15 mouse cellular contexts compared by ENCODE assay signal in the genomic region with DNA sequence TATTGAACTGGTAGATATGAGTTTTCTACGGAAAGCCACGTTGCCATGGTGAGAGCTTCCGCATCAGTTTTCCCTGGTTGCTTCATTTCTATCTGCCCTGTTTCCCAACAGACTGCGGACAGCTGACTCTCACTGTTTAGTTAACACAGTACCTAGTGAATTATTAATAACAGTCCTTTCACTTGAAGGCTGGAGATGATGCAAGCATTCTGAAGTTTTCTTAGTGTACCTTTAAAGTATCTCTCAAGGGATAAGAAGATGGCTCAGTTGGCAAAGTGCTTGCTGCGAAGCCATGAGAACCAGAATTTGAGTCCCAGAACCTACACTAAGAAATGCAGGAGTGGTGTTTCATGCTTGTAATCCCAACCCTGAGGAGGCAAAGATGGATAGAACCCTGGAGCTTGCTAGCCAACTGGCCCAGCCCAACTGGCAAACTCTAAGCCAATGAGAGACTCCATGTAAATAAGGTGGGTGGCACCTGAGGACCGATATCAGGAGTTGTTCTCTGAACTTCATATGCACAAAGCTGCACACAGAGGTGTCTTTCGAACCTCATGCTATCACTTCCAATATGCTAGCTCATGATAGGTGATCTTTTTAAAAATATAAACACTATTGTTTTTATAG. TPM values are rescaled to one million over a fixed set of nuclear protein-coding genes. Genes with fewer than 3 reads are reported as not detected.
A peak's percentile ranks its signal among the peaks of the same experiment; 100 is the strongest.
DNase-seq lines count a peak whose midpoint lies in the region; ATAC-seq and TF ChIP-seq lines count a peak whose summit lies in the region.
"Had no signal": no experiment of that assay in that cellular context is flagged by ENCODE, and none has a peak within 500 bp of the region (broad histone marks: within the 10 kb centered on the region; RNA-seq: fewer than 3 reads in every experiment).

No protein-coding gene starts in this region.

- no peak overlapping the region for H3K4me2 ChIP-seq in kidney, embryonic 15.5 days
- H3K4me2 ChIP-seq in intestine, postnatal 0 days (replicated peaks; ENCODE audit: low read depth): no peak overlapping the region
- H3K4me2 ChIP-seq in liver, embryonic 12.5 days: no peak overlapping the region
- H3K4me2 ChIP-seq: heart, embryonic 15.5 days; midbrain, embryonic 15.5 days had no signal

- TF ChIP-seq RAD21 in MEL (IDR thresholded peaks at IDR 0.05; ENCODE audit: low read depth, low read length): no peak

- 71% methylated on average over 7 of the region's 7 CpGs for WGBS in kidney, embryonic 15.5 days
- 31% methylated on average over 7 of the region's 7 CpGs for WGBS in intestine, postnatal 0 days
- 60% methylated on average over 7 of the region's 7 CpGs for WGBS in liver, embryonic 12.5 days (ENCODE audit: insufficient replicate concordance)

- no peaks in the 10 kb centered on the region for H3K36me3 ChIP-seq in kidney, embryonic 15.5 days
- H3K36me3 ChIP-seq in MEL (ENCODE audit: control insufficient read depth in 1 of 2, insufficient read depth in 2 of 2, low read length in 2 of 2): no peaks in the 10 kb centered on the region
- no peaks in the 10 kb centered on the region for H3K36me3 ChIP-seq in intestine, postnatal 0 days (ENCODE audit: control insufficient read depth, insufficient read depth)
- H3K36me3 ChIP-seq in liver, embryonic 12.5 days: no peaks in the 10 kb centered on the region
- H3K36me3 ChIP-seq: heart, embryonic 15.5 days; midbrain, embryonic 15.5 days had no signal

- no peak for TF ChIP-seq CTCF in MEL (IDR thresholded peaks at IDR 0.05 in 2 of 3, conservative IDR thresholded peaks at IDR 0.05 in 1 of 3; ENCODE audit: control insufficient read depth in 1 of 3, insufficient read depth in 1 of 3, low read depth in 2 of 3, low read length in 3 of 3, poor library complexity in 1 of 3, severe bottlenecking in 1 of 3)
- TF ChIP-seq CTCF in intestine, postnatal 0 days (IDR thresholded peaks at IDR 0.05; ENCODE audit: low read depth): no peak

- no peak overlapping the region for H3K27ac ChIP-seq in kidney, embryonic 15.5 days
- H3K27ac ChIP-seq in MEL (ENCODE audit: control insufficient read depth, low read depth, low read length): no peak overlapping the region
- no peak overlapping the region for H3K27ac ChIP-seq in intestine, postnatal 0 days (ENCODE audit: low read depth, low read length)
- no peak overlapping the region for H3K27ac ChIP-seq in liver, embryonic 12.5 days
- H3K27ac ChIP-seq: heart, embryonic 15.5 days; midbrain, embryonic 15.5 days had no signal

- no peaks in the 10 kb centered on the region for H3K27me3 ChIP-seq in kidney, embryonic 15.5 days
- H3K27me3 ChIP-seq in MEL (ENCODE audit: control insufficient read depth in 1 of 2, insufficient read depth in 2 of 2, low read length in 2 of 2): no peaks in the 10 kb centered on the region
- H3K27me3 ChIP-seq in intestine, postnatal 0 days (replicated peaks; ENCODE audit: control insufficient read depth, insufficient read depth, low read length): peaks cover 3% of the 10 kb centered on the region; the same call in 1 of the 2 replicates
- H3K27me3 ChIP-seq in liver, embryonic 12.5 days (replicated peaks): no peaks in the 10 kb centered on the region
- H3K27me3 ChIP-seq: heart, embryonic 15.5 days; midbrain, embryonic 15.5 days had no signal

- no peak overlapping the region for H3K4me3 ChIP-seq in kidney, embryonic 15.5 days (replicated peaks)
- H3K4me3 ChIP-seq in MEL (ENCODE audit: control insufficient read depth in 1 of 2, insufficient read depth in 1 of 2, low read depth in 2 of 2, low read length in 2 of 2): no peak overlapping the region
- no peak overlapping the region for H3K4me3 ChIP-seq in intestine, postnatal 0 days (ENCODE audit: low read depth, low read length)
- no peak overlapping the region for H3K4me3 ChIP-seq in liver, embryonic 12.5 days
- H3K4me3 ChIP-seq: heart, embryonic 15.5 days; midbrain, embryonic 15.5 days had no signal

- peak; percentile 49 for DNase-seq in kidney, adult 18-20 months
- DNase-seq in MEL (ENCODE audit: low read depth, low spot score): peak; percentile 38
- no peak for DNase-seq in B cell, adult 2 months
- no peak for DNase-seq in layer of hippocampus, postnatal 10 days (ENCODE audit: low spot score in 2 of 2)
- DNase-seq: adrenal gland, postnatal 36 days; cerebellum, postnatal 25 days had no signal

- no peaks in the 10 kb centered on the region for H3K9me3 ChIP-seq in kidney, embryonic 15.5 days (replicated peaks)
- H3K9me3 ChIP-seq in MEL (replicated peaks; ENCODE audit: insufficient read depth, low read length): no peaks in the 10 kb centered on the region
- no peaks in the 10 kb centered on the region for H3K9me3 ChIP-seq in intestine, postnatal 0 days (ENCODE audit: control insufficient read depth)
- H3K9me3 ChIP-seq in liver, embryonic 12.5 days (replicated peaks): no peaks in the 10 kb centered on the region
- H3K9me3 ChIP-seq: heart, embryonic 15.5 days; midbrain, embryonic 15.5 days had no signal

- no peak overlapping the region for H3K9ac ChIP-seq in kidney, embryonic 15.5 days
- H3K9ac ChIP-seq in MEL (ENCODE audit: control insufficient read depth, low read depth, low read length, poor library complexity, severe bottlenecking): no peak overlapping the region
- no peak overlapping the region for H3K9ac ChIP-seq in intestine, postnatal 0 days (ENCODE audit: low read depth, low read length)
- H3K9ac ChIP-seq in liver, embryonic 12.5 days: no peak overlapping the region
- H3K9ac ChIP-seq: heart, embryonic 15.5 days; midbrain, embryonic 15.5 days had no signal

- no peak for ATAC-seq in kidney, embryonic 15.5 days (replicated peaks; ENCODE audit: low FRiP score)
- ATAC-seq in intestine, postnatal 0 days: peak; percentile 54; the same call in 1 of the 2 replicates
- ATAC-seq in liver, embryonic 12.5 days: peak; percentile 65; the same call in 1 of the 2 replicates
- ATAC-seq in activated CD4-positive, CD25-positive, alpha-beta regulatory T cell, adult 4 months: no peak
- ATAC-seq: midbrain, embryonic 15.5 days had no signal

- TF ChIP-seq EP300 in MEL (IDR thresholded peaks at IDR 0.05; ENCODE audit: low read depth in 1 of 2, low read length in 2 of 2): no peak

- H3K4me1 ChIP-seq in kidney, embryonic 15.5 days: peaks cover 15% of the 10 kb centered on the region; the same call in 1 of the 2 replicates
- H3K4me1 ChIP-seq in MEL (ENCODE audit: control insufficient read depth in 1 of 2, insufficient read depth in 2 of 2, low read length in 2 of 2): no peaks in the 10 kb centered on the region
- no peaks in the 10 kb centered on the region for H3K4me1 ChIP-seq in intestine, postnatal 0 days (replicated peaks; ENCODE audit: control insufficient read depth, insufficient read depth, low read length)
- H3K4me1 ChIP-seq in liver, embryonic 12.5 days: no peaks in the 10 kb centered on the region
- H3K4me1 ChIP-seq: heart, embryonic 15.5 days had no signal

- TF ChIP-seq POLR2A in MEL (IDR thresholded peaks at IDR 0.05; ENCODE audit: control insufficient read depth in 1 of 2, insufficient read depth in 1 of 2, low read depth in 1 of 2, low read length in 2 of 2, poor library complexity in 1 of 2): no peak

- H3K79me2 ChIP-seq in MEL (ENCODE audit: control insufficient read depth, insufficient read depth, low read length, poor library complexity): no peaks in the 10 kb centered on the region

TF ChIP-seq in MEL, 35 proteins besides CTCF, POLR2A, EP300 and RAD21:
- TF ChIP-seq MAFK (IDR thresholded peaks at IDR 0.05; ENCODE audit: borderline replicate concordance, low read depth, low read length): no peak
- TF ChIP-seq MEF2A (IDR thresholded peaks at IDR 0.05; ENCODE audit: extremely low read depth, insufficient replicate concordance, low read depth, low read length, poor library complexity, severe bottlenecking): no peak
- no peak for TF ChIP-seq NELFE (IDR thresholded peaks at IDR 0.05; ENCODE audit: low read depth, low read length)
- no peak for TF ChIP-seq E2F4 (IDR thresholded peaks at IDR 0.05; ENCODE audit: borderline replicate concordance, low read depth, low read length)
- no peak for TF ChIP-seq MYB (IDR thresholded peaks at IDR 0.05; ENCODE audit: low read depth, low read length)
- no peak for TF ChIP-seq CHD2 (IDR thresholded peaks at IDR 0.05; ENCODE audit: low read length)
- no peak for TF ChIP-seq ZKSCAN1 (IDR thresholded peaks at IDR 0.05; ENCODE audit: low read depth, low read length)
- TF ChIP-seq ZC3H11A (IDR thresholded peaks at IDR 0.05; ENCODE audit: low read depth, low read length): no peak
- no peak for TF ChIP-seq USF1 (IDR thresholded peaks at IDR 0.05; ENCODE audit: low read depth, low read length)
- no peak for TF ChIP-seq RCOR1 (IDR thresholded peaks at IDR 0.05; ENCODE audit: low read depth, low read length)
- no peak for TF ChIP-seq ETS1 (IDR thresholded peaks at IDR 0.05; ENCODE audit: low read depth, low read length)
- TF ChIP-seq HCFC1 (IDR thresholded peaks at IDR 0.05; ENCODE audit: low read depth, low read length): no peak
- no peak for TF ChIP-seq JUND (IDR thresholded peaks at IDR 0.05; ENCODE audit: low read depth, low read length)
- no peak for TF ChIP-seq TBP (IDR thresholded peaks at IDR 0.05; ENCODE audit: low read depth, low read length)
- no peak for TF ChIP-seq UBTF (IDR thresholded peaks at IDR 0.05; ENCODE audit: borderline replicate concordance, insufficient read depth, low read depth, low read length)
- no peak for TF ChIP-seq SMC3 (IDR thresholded peaks at IDR 0.05; ENCODE audit: low read depth, low read length)
- TF ChIP-seq MYC (IDR thresholded peaks at IDR 0.05; ENCODE audit: low read depth, low read length): no peak
- TF ChIP-seq GABPA (IDR thresholded peaks at IDR 0.05; ENCODE audit: low read depth, low read length): no peak

RNA-seq across cellular contexts. Expression of a gene that starts 35.7 kb away (rescaled TPM):
- 0.18 and 0.19 TPM in 2 replicates for polyA plus RNA-seq in kidney, embryonic 15.5 days (2015; fragmentation: Nextera tagmentation; extraction: Ambion mirVana)
- total RNA-seq in MEL (2012; rRNA removed): not detected in 2 replicates
- polyA plus RNA-seq in MEL (2012; ENCODE audit: insufficient read depth in 1 of 2, insufficient read length in 2 of 2, low read depth in 1 of 2, low replicate concordance in 2 of 2, missing spikeins in 1 of 2): not detected
- 0.42 and 0.60 TPM in 2 replicates for polyA plus RNA-seq in intestine, postnatal 0 days (2015; fragmentation: Nextera tagmentation; extraction: Ambion mirVana)
- polyA plus RNA-seq in liver, embryonic 12.5 days (2016; fragmentation: Nextera tagmentation; extraction: Ambion mirVana): not detected in 2 replicates
- polyA plus RNA-seq in activated CD4-positive, CD25-positive, alpha-beta regulatory T cell, adult 4 months (2017; shearing (Covaris generic)): not detected
- total RNA-seq in layer of hippocampus, postnatal 10 days (2021): under 1 TPM in 1 of 2 experiments, not detected in 1; 0.34 TPM
- total RNA-seq: adrenal gland, postnatal 36 days; left cerebral cortex, postnatal 36 days had no signal
- polyA plus RNA-seq: forebrain, embryonic 11.5 days; hindbrain, embryonic 11.5 days; midbrain, embryonic 15.5 days had no signal

Comparison
In these comparisons a context has a peak if more than half of its experiments do, and no peak if none do; other contexts are left out.
1. DNase-seq: peak in kidney, adult 18-20 months (single experiment) and MEL (single experiment); none in B cell, adult 2 months (0 of 2) and layer of hippocampus, postnatal 10 days (0 of 2).
2. ATAC-seq: peak in intestine, postnatal 0 days (single experiment) and liver, embryonic 12.5 days (single experiment); none in kidney, embryonic 15.5 days (single experiment) and activated CD4-positive, CD25-positive, alpha-beta regulatory T cell, adult 4 months (single experiment).